Mouse (Mus musculus) megakaryocyte-erythroid progenitor cell, adult 5-6 weeks (primary cell): ENCODE data around the gene A430078G23Rik. TPM values are rescaled to one million over a fixed set of nuclear protein-coding genes. Genes with fewer than 3 reads are reported as not detected.

ENCODE experiments used
- ATAC-seq: replicated peaks from 2 replicates; pipeline ENCODE4 v1.8.0; 2016; ENCODE audit warnings: mild to moderate bottlenecking, inconsistent platforms; ENCODE audit not compliant: severe bottlenecking, poor library complexity, low FRiP score, low TSS enrichment
- total RNA-seq, 2 experiments: library from RNA; stranded (forward) in 1 of 2; stranded (reverse) in 1 of 2; fragments of 200-1000, 215-1000 nt in 1 of 2; fragments of >200 nt in 1 of 2; fragmentation: Nextera tagmentation in 1 of 2; gene quantifications; 2 replicates each; pipeline ENCODE4 v1.2.3; 2014 to 2017

Gene A430078G23Rik
- total RNA-seq, 2 experiments from 2014 or later, result 12.4 to 22.7 TPM

GRCm38 (mm10) chr8:3395246-3395645, 42.0 kb downstream of the A430078G23Rik start:
- no peak for ATAC-seq

- no peak for ATAC-seq
Measured at GRCm38 (mm10) chr8:3397597-3397996, 44.4 kb downstream of the A430078G23Rik start.

GRCm38 (mm10) chr8:3400509-3400908, 47.3 kb downstream of the A430078G23Rik start:
- no peak for ATAC-seq

- peak; percentile 53 for ATAC-seq
Measured at GRCm38 (mm10) chr8:3407417-3407816, 54.2 kb downstream of the A430078G23Rik start.

GRCm38 (mm10) chr8:3411085-3411484, 57.9 kb downstream of the A430078G23Rik start:
- peak; percentile 60 for ATAC-seq

- peak; percentile 80 for ATAC-seq
Measured at GRCm38 (mm10) chr8:3411901-3412301, 58.7 kb downstream of the A430078G23Rik start.

GRCm38 (mm10) chr8:3412816-3413215, 59.6 kb downstream of the A430078G23Rik start:
- ATAC-seq, result no peak

- ATAC-seq, result no peak
Measured at GRCm38 (mm10) chr8:3414639-3415190, 61.5 kb downstream of the A430078G23Rik start.

GRCm38 (mm10) chr8:3415259-3415658, 62.0 kb downstream of the A430078G23Rik start:
- ATAC-seq, result no peak

GRCm38 (mm10) chr8:3415661-3416060, 62.4 kb downstream of the A430078G23Rik start:
- ATAC-seq, result no peak

- no peak for ATAC-seq
Measured at GRCm38 (mm10) chr8:3416846-3417245, 63.6 kb downstream of the A430078G23Rik start.

- no peak for ATAC-seq
Measured at GRCm38 (mm10) chr8:3417455-3417854, 64.2 kb downstream of the A430078G23Rik start.

- no peak for ATAC-seq
Measured at GRCm38 (mm10) chr8:3418101-3418500, 64.9 kb downstream of the A430078G23Rik start.

GRCm38 (mm10) chr8:3420105-3420706, 67.0 kb downstream of the A430078G23Rik start:
- ATAC-seq, result no peak

- no peak for ATAC-seq
Measured at GRCm38 (mm10) chr8:3421507-3421906, 68.3 kb downstream of the A430078G23Rik start.

- ATAC-seq, result no peak
Measured at GRCm38 (mm10) chr8:3425217-3425616, 72.0 kb downstream of the A430078G23Rik start.

GRCm38 (mm10) chr8:3426211-3426610, 73.0 kb downstream of the A430078G23Rik start:
- ATAC-seq, result no peak

- ATAC-seq, result no peak
Measured at GRCm38 (mm10) chr8:3428426-3428825, 75.2 kb downstream of the A430078G23Rik start.

- ATAC-seq, result no peak
Measured at GRCm38 (mm10) chr8:3429966-3430365, 76.8 kb downstream of the A430078G23Rik start.

GRCm38 (mm10) chr8:3431113-3431512, 77.9 kb downstream of the A430078G23Rik start:
- no peak for ATAC-seq

GRCm38 (mm10) chr8:3436492-3436891, 83.3 kb downstream of the A430078G23Rik start:
- peak; percentile 72 for ATAC-seq
